Mouse (Mus musculus) heart, embryonic 11.5 days (tissue): Measurements from ENCODE around the gene Agbl3. TPM values are rescaled to one million over a fixed set of nuclear protein-coding genes. Genes with fewer than 3 reads are reported as not detected.

Experiments used
- ATAC-seq: fragments of 200-750 bp; cut with Nextera tagmentation; replicated peaks from 2 replicates; pipeline ENCODE4 v1.8.0; 2017; ENCODE audit warnings: moderate library complexity; ENCODE audit not compliant: insufficient number of reproducible peaks, low FRiP score, low TSS enrichment
- H3K27ac ChIP-seq: fragments of 300-500 bp; sonication (generic); 2 replicates; pipeline ENCODE4 v1.5.1; 2014; ENCODE audit warnings: mild to moderate bottlenecking, low read depth, low read length
- H3K27me3 ChIP-seq: fragments of 300-500 bp; sonication (generic); 2 replicates; pipeline ENCODE4 v1.6.1; 2014; ENCODE audit warnings: mild to moderate bottlenecking, low read length, mixed read lengths; ENCODE audit not compliant: control insufficient read depth, insufficient read depth
- H3K36me3 ChIP-seq: fragments of 300-500 bp; sonication (generic); 2 replicates; pipeline ENCODE4 v1.6.1; 2014; ENCODE audit warnings: mild to moderate bottlenecking, low read length, moderate library complexity, mixed read lengths; ENCODE audit not compliant: control insufficient read depth, insufficient read depth
- H3K4me1 ChIP-seq: fragments of 300-500 bp; sonication (generic); 2 replicates; pipeline ENCODE4 v1.6.1; 2014; ENCODE audit warnings: low read length; ENCODE audit not compliant: control insufficient read depth, insufficient read depth
- H3K4me2 ChIP-seq: fragments of 300-500 bp; sonication (generic); 2 replicates; pipeline ENCODE4 v1.6.1; 2014; ENCODE audit warnings: mild to moderate bottlenecking, moderate library complexity
- H3K4me3 ChIP-seq: fragments of 300-500 bp; sonication (generic); 2 replicates; pipeline ENCODE4 v1.5.1; 2014; ENCODE audit warnings: low read depth, low read length
- H3K9ac ChIP-seq: fragments of 300-500 bp; sonication (generic); 2 replicates; pipeline ENCODE4 v1.6.1; 2014; ENCODE audit warnings: mild to moderate bottlenecking, low read depth, low read length, moderate library complexity
- H3K9me3 ChIP-seq: fragments of 300-500 bp; sonication (generic); replicated peaks from 2 replicates; pipeline ENCODE4 v1.6.1; 2016; ENCODE audit warnings: low read length; ENCODE audit not compliant: control insufficient read depth
- WGBS: fragments of 180-500 bp; shearing (Covaris S2); extraction: QIAGEN DNeasy Blood & Tissue Kit; methylation state at CpG from one replicate; pipeline ENCODE4 v1.1.7; 2014; ENCODE audit not compliant: insufficient replicate concordance; 5-methylcytosine and 5-hydroxymethylcytosine counted together
- polyA plus RNA-seq: library from polyadenylated mRNA; unstranded; fragments of >200 nt; fragmentation: Nextera tagmentation; extraction: Ambion mirVana; gene quantifications from 2 replicates; pipeline ENCODE4 v1.2.1, GENCODE M21; 2014

The Agbl3 gene
- polyA plus RNA-seq, 1 experiment from 2014 or later: 4.7 TPM

- Histone ChIP-seq H3K27ac (no peak overlapping the region), H3K9me3 (no peaks in the 10 kb centered on the region), H3K36me3 (no peaks in the 10 kb centered on the region), H3K4me3 (no peak overlapping the region), H3K4me1 (no peaks in the 10 kb centered on the region), H3K9ac (no peak overlapping the region), H3K4me2 (no peak overlapping the region), H3K27me3 (no peaks in the 10 kb centered on the region)
- ATAC-seq: no peak
These were observed 44.2 kb downstream of the Agbl3 start for GRCm38 (mm10) chr6:34824406-34824805.

DNA sequence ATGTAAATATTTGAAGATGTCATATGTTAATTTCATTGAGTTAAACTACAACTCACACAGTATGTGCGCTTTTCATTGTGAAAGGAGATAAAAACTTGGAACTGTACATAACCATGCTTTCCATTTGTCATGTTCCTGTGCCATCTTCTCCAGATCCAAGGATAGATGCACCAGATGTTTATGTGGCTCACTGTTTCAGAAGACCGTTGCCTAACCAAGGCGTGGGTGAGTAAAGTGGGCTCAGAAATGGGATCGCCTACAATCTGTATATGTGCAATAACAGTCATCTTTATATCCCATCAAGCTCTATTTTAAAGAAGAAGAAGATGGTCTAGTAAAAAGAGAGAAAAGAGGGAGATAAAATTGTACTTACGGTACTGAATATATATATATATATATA lies 52.1 kb downstream of the Agbl3 start:
- Histone ChIP-seq H3K27ac (no peak overlapping the region), H3K9ac (no peak overlapping the region), H3K4me1 (no peaks in the 10 kb centered on the region), H3K27me3 (no peaks in the 10 kb centered on the region), H3K36me3 (no peaks in the 10 kb centered on the region), H3K4me3 (no peak overlapping the region), H3K4me2 (no peak overlapping the region), H3K9me3 (no peaks in the 10 kb centered on the region)
- 91% methylated on average over 5 of the region's 5 CpGs for WGBS
- no peak for ATAC-seq

GRCm38 (mm10) chr6:34861546-34862053 lies 81.4 kb downstream of the Agbl3 start:
- 80% methylated on average over 11 of the region's 11 CpGs for WGBS
- Histone ChIP-seq H3K36me3 (no peaks in the 10 kb centered on the region), H3K4me2 (no peak overlapping the region), H3K4me3 (no peak overlapping the region), H3K9ac (no peak overlapping the region), H3K27ac (no peak overlapping the region), H3K4me1 (peaks cover 13% of the 10 kb centered on the region), H3K27me3 (no peaks in the 10 kb centered on the region), H3K9me3 (no peaks in the 10 kb centered on the region)
- ATAC-seq: no peak

- H3K9ac ChIP-seq: no peak overlapping the region
- ATAC-seq: no peak
- no peak overlapping the region for H3K4me3 ChIP-seq
- H3K27me3 ChIP-seq: no peaks in the 10 kb centered on the region
- H3K27ac ChIP-seq: no peak overlapping the region
- no peaks in the 10 kb centered on the region for H3K9me3 ChIP-seq
- 85% methylated on average over 6 of the region's 6 CpGs for WGBS
- no peaks in the 10 kb centered on the region for H3K36me3 ChIP-seq
- H3K4me2 ChIP-seq: peak overlapping the region; percentile 17; the same call in 1 of the 2 replicates
- peaks cover 13% of the 10 kb centered on the region for H3K4me1 ChIP-seq
These were observed 82.1 kb downstream of the Agbl3 start for GRCm38 (mm10) chr6:34862381-34862780.

GRCm38 (mm10) chr6:34862791-34863403 lies 82.7 kb downstream of the Agbl3 start, which contains the start of gene Tmem140:
TSS of gene Tmem140 (plus strand) at chr6:34863146.
- Histone ChIP-seq H3K4me1 (peaks cover 13% of the 10 kb centered on the region), H3K4me3 (no peak within 1 kb of the TSS), H3K9me3 (no peaks in the 10 kb centered on the region), H3K36me3 (no peaks in the 10 kb centered on the region), H3K27ac (no peak within 1 kb of the TSS), H3K27me3 (no peaks in the 10 kb centered on the region), H3K9ac (no peak within 1 kb of the TSS), H3K4me2 (peak within 1 kb of the TSS; percentile 17)
- ATAC-seq: no peak
- 34% methylated on average over 11 of the region's 11 CpGs for WGBS

DNA sequence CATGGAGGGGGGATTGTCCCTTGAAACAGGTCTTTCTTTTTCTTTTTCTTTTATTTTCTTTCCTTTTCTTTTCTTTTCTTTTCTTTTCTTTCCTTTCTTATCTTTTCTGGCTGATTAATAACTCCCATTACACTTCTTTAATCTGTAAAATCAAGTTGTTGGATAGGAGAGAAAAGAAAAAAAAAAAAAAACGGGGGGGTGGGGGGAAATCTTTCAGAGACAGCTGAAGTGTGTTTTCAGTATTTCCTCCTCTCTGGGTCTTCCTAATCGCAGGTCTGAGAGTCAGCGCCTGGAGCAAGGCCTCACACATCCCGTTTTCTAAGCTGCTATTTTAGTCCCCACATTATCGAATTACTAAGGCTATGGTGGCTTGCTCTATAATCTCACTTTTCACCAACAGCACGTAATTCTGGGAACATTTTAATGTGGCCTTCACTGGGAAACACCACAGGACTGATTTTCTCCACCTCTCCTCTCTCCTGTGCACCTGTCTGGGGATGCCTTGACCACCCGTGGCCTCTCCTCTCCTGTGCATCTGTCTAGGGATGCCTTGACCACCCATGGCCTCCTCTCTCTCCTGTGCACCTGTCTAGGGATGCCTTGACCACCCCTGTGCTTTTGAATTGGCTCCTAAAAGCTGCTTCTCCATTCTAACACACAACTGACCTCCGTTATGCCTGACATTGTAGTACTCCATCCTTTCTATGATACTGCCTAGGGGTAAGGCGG lies 83.7 kb downstream of the Agbl3 start:
- no peaks in the 10 kb centered on the region for H3K9me3 ChIP-seq
- no peak overlapping the region for H3K4me3 ChIP-seq
- peaks cover 17% of the 10 kb centered on the region for H3K4me1 ChIP-seq
- no peaks in the 10 kb centered on the region for H3K36me3 ChIP-seq
- H3K4me2 ChIP-seq: no peak overlapping the region
- 46% methylated on average over 9 of the region's 9 CpGs for WGBS
- peak overlapping the region; percentile 12; the same call in 1 of the 2 replicates for H3K27ac ChIP-seq
- H3K9ac ChIP-seq: no peak overlapping the region
- H3K27me3 ChIP-seq: no peaks in the 10 kb centered on the region
- no peak for ATAC-seq

- H3K9ac ChIP-seq: no peak overlapping the region
- no peak overlapping the region for H3K4me3 ChIP-seq
- no peaks in the 10 kb centered on the region for H3K27me3 ChIP-seq
- 43% methylated on average over 5 of the region's 5 CpGs for WGBS
- peaks cover 29% of the 10 kb centered on the region for H3K4me1 ChIP-seq
- no peaks in the 10 kb centered on the region for H3K36me3 ChIP-seq
- H3K4me2 ChIP-seq: no peak overlapping the region
- ATAC-seq: no peak
- peak overlapping the region; percentile 75 for H3K27ac ChIP-seq
- no peaks in the 10 kb centered on the region for H3K9me3 ChIP-seq
These were observed 85.0 kb downstream of the Agbl3 start for GRCm38 (mm10) chr6:34865213-34865612.

- 43% methylated on average over 7 of the region's 7 CpGs for WGBS
- Histone ChIP-seq H3K9me3 (no peaks in the 10 kb centered on the region), H3K4me1 (peaks cover 30% of the 10 kb centered on the region), H3K9ac (no peak overlapping the region), H3K4me2 (no peak overlapping the region), H3K36me3 (no peaks in the 10 kb centered on the region), H3K4me3 (no peak overlapping the region), H3K27me3 (no peaks in the 10 kb centered on the region), H3K27ac (peak overlapping the region; percentile 75)
- ATAC-seq: peak; percentile 62
These were observed 85.7 kb downstream of the Agbl3 start for GRCm38 (mm10) chr6:34865711-34866593.
